Mouse (Mus musculus) cerebellum, adult 9-11 months (tissue): ENCODE measurements around the gene Wt1.

Source experiments
- DNase-seq: peaks from one replicate; pipeline ENCODE4 v3.0.0; 2022

Wt1 gene

GRCm38 (mm10) chr2:105126279-105126678 is at the start of gene Wt1:
Wt1 (plus strand) TSS chr2:105126529.
- DNase-seq: no peak

- DNase-seq: no peak
These were observed 49.2 kb upstream of the Wt1 start for GRCm38 (mm10) chr2:105077151-105077550.

DNA sequence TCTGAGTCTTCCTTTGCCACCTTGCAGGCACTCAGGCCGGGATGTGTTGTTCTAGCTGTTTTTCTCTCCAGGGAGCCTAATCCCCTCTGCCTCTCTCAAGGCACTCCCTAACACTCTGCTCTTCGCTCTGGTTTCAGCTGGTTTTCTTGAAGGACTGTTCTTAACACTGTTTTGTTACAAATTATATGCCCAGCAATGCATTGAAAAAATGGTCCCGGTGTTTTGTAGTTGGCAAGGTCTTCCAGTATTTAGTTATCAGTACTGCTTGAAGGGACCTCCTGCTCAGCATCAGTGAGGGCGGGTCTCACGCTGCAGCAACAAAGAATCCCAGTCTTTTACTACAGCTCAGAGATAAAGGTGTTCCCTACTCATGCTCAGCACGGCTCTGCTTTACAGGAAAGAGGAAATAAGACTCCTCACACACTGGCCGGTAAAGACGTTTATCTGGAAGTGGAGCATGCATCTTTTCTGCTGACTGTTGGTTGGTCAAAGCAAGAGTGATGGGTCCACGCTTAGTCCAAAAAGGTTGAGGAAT is 44.0 kb upstream of the Wt1 start:
- no peak for DNase-seq

- no peak for DNase-seq
These were observed 42.3 kb upstream of the Wt1 start for GRCm38 (mm10) chr2:105084035-105084434.

GRCm38 (mm10) chr2:105086081-105086480 is 40.2 kb upstream of the Wt1 start:
- DNase-seq: no peak

DNA sequence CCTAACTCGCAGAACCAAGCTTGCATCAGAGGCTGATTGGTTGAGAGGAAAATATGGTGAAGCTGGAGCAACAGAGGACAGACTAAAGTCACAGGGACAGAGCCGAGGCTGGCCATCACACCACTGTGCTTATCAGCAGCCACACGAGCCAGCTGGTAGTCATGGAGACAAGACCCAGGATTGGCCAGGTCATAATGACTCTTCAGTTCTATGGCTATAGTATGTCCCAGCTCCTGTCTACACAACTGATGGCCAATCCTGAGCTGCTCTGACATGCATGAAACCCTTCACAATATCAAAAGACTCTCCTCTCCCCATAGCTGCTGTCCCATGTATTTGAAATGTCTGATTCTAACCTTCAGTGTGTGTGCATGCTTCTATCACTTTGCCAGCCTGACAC is 38.3 kb upstream of the Wt1 start:
- no peak for DNase-seq

- no peak for DNase-seq
These were observed 37.2 kb upstream of the Wt1 start for GRCm38 (mm10) chr2:105089083-105089482.

- DNase-seq: no peak
These were observed 36.5 kb upstream of the Wt1 start for GRCm38 (mm10) chr2:105089581-105090508.

DNA sequence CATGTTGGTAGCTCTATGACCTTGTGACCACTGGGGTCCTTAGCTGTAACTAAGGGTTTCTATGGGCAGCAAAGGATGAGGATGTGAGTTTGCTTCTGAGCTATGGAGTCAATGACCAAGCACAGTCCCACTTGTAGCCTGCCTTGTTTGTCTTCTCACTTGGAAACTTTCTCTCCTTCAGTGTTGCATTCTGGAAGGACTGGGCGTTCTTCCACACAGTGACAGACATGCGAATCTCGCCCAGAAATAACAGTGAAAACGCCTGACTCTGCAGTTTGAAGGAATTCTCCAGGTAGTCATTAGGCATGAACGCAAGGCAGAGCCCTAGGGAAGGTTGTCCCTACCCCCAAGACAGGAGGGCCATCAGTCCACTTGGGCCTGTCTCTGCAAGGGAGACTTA is 35.3 kb upstream of the Wt1 start:
- DNase-seq: no peak

DNA sequence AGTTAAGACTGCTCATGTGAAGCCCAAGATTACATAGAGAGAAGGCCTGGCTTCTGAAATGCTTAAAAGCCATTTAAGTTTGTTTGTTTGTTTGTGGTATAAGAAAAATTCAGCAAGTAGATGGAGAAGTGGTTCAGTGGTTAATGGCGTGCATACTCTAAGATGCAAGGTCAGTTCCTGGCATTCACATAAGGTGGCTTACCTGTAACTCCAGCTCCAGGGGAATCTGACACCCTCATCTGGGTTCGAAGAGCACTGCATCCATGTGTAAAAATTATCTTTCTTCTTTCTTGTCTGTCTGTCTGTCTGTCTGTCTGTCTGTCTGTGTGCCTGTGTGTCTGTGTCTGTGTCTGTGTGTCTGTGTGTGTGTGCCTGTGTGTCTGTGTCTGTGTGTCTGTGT is 34.6 kb upstream of the Wt1 start, which contains the start of gene Gm11060:
Gene Gm11060, plus strand, starts transcription at position 301 of the 400 bp plus-strand sequence.
- no peak for DNase-seq

DNA sequence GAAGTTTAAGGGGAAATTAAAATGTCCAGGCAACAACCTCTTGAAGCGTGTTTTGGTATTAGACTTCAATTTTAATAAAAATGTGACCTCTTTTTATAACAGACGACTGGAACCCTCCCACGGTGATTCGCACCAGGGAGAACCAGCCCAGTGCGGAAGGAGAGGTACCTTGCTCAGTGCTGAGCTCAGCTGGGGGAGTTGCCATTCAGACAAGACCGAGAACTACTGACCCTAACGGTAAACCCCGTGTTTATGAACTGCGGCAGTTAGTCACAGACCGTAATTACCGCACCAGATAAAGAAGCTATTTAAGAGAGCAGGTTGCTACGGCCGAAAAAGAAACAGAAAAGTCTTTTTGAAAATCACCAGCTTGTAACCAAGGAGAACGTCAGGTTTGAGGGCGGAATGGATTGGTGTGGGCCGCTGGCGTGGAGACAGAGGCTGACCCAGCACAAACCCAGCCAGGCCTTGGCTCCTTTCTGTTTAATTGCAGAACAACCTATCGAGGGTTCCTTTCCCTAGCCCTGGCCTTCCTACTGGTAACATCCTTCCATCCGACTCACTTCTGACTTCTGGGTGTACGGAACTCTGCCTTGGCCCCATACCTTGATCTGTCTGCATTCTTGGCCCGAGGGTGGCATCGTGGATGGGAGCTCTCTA is 28.9 kb upstream of the Wt1 start:
- no peak for DNase-seq

DNA sequence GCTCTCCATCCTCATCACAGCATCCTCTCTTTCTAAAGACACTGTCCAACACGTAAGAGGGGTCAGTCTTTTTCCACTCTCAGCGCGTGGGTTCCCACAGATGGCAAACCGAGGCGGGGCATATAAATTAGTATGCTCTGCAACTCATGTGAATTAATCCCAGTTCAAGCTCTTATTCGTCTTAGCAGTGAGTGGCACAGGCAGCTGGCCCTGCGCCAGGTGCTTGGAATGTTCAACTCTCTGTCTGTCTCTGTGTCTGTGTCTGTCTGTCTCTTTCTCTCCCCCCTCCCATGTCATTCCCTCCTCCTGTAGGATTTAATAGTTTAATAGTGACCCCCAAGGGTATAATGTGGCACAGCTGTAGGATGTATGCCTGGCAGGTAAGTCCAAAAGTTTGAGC is 26.9 kb upstream of the Wt1 start:
- DNase-seq: no peak

DNA sequence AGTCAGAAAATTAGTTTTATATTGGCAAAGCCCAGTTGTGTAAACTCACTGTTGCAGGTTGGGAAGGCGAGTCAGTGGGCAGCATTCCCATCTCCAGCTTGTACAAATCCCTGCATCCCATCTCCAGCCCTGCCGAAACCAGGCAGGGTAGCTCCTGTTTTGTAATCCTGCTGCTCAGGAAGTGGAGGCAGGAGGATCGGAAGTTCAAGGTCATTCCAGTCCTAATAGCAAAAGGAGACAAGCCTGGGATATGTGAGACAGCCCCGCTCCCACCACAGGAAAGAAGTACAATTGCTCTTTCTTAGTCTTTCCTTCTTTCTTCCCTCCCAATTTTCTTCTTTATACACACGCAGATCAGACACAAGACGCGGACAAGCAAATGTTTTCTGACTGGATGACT is 25.8 kb upstream of the Wt1 start:
- no peak for DNase-seq

- DNase-seq: peak; percentile 92
These were observed 17.6 kb upstream of the Wt1 start for GRCm38 (mm10) chr2:105108703-105109158.

DNA sequence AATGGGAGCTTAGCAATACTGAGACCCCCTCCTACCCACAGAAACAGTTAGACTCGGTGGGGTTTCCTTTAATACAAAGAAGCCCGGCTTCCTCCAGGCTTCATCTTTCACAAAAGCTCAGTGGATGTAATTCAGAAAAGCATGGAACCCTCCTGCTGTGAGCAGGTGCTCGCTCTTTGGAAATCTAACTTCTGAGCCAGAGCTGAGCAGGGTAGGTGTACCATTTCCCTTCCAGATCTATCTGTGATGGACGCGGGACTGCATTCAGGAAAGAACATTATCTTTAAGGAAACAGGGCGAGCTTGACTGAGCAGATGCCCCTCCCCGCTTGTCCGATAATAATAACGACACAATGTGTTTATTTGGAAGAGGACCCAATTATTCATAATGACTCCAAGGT is 12.3 kb upstream of the Wt1 start:
- no peak for DNase-seq

DNA sequence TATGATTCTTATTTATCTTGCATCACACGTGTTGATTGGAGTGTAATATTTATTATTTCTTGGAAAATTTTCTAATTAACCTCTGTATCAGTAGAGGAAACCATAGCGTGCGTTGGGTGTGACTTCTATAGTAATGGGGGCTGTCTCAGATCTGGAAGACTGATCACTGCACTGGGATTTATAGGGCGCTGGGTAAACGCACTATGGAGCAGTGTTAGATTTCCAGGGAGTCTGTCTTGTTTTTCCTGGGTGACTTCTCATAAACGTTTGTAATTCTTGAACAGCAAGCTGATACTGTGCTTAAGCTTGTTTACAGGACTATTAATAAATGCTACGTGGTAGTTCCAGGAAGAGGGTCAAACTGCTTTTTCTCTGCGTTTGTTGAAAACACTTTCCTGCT is 8.7 kb upstream of the Wt1 start:
- no peak for DNase-seq

GRCm38 (mm10) chr2:105122216-105122615 is 4.1 kb upstream of the Wt1 start:
- no peak for DNase-seq

DNA sequence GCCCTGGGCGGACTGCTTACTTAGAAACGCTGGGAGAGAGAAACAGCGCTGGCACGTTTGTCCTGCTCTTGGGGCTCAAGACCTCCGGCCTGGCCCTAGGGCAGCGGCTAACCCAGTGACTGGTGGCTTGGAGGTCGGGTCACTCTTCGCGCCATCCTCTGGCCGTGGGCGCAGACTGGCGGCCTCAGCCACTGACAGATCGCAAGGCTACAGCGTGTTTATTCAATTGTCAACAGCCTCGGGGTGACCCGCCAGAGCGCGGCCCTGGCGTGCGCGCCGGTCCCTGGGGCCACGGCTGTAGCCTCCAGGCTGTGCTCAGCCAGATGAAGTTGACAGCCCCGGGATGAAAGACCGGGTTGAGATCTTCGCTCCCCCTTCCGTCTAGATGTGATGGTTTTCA is 3.4 kb upstream of the Wt1 start:
- DNase-seq: no peak

- DNase-seq: no peak
These were observed 2.9 kb upstream of the Wt1 start for GRCm38 (mm10) chr2:105123431-105123830.

DNA sequence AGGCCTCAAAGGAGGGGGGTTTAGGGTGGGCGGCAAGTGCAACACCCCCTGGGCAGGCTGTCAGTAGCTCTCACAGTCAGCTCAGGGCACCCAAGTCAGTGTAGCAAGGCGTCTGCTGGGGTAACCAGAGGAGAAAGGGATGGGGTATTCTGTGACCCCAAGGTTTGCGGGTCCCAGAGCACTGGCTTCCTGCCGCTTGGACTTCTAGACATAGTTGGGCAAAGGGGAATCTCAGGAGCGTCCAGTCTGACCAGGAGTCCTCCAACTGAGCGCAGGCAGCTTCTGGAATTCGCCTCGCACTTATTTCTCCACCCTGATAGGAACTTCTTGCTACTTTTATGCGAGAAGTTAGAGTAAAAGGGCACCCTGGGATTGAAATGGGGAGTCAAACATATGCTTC is 2.4 kb upstream of the Wt1 start:
- no peak for DNase-seq

GRCm38 (mm10) chr2:105124391-105124790 is 1.9 kb upstream of the Wt1 start:
- no peak for DNase-seq

- DNase-seq: no peak
These were observed 1.1 kb upstream of the Wt1 start for GRCm38 (mm10) chr2:105125205-105125604.

DNA sequence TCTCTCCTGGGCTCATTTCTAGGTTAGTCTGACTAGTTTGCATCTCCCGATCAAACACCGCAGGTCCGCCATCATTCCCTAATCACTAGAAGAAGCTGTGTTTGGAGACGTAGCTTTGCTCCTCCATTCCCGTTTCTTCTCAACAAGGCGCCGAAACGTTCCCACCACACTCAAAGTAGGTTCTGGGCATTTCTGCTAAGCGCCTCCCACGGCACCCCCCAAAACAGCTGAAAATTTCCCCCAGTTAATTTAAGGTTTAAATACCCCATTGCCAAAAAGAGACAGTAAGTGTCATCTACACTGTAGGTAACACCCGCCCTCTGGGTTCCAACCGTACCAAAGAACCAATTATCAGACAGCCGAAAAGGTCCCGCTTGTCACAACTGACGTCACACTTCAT is 688 bp upstream of the Wt1 start:
- no peak for DNase-seq
